Mouse (Mus musculus) heart, embryonic 13.5 days (tissue): Measurements from ENCODE around the gene Tm9sf4. TPM values are rescaled to one million over a fixed set of nuclear protein-coding genes. Genes with fewer than 3 reads are reported as not detected.

ENCODE experiments used
- ATAC-seq: fragments of 200-750 bp; cut with Nextera tagmentation; 2 replicates; pipeline ENCODE4 v1.8.0; 2017; ENCODE audit warnings: moderate TSS enrichment; ENCODE audit not compliant: insufficient number of reproducible peaks, low FRiP score, low TSS enrichment; ENCODE audit errors: extremely low read depth
- H3K27ac ChIP-seq: fragments of 300-500 bp; sonication (generic); replicated peaks from 2 replicates; pipeline ENCODE4 v1.5.1; 2015; ENCODE audit warnings: moderate library complexity, mild to moderate bottlenecking, inconsistent platforms
- H3K27me3 ChIP-seq: fragments of 300-500 bp; sonication (generic); replicated peaks from 2 replicates; pipeline ENCODE4 v1.6.1; 2015; ENCODE audit warnings: mild to moderate bottlenecking, inconsistent platforms
- H3K36me3 ChIP-seq: fragments of 300-500 bp; sonication (generic); 2 replicates; pipeline ENCODE4 v1.6.1; 2015; ENCODE audit warnings: mild to moderate bottlenecking, inconsistent platforms
- H3K4me1 ChIP-seq: fragments of 300-500 bp; sonication (generic); 2 replicates; pipeline ENCODE4 v1.6.1; 2015; ENCODE audit warnings: inconsistent platforms
- H3K4me2 ChIP-seq: fragments of 300-500 bp; sonication (generic); 2 replicates; pipeline ENCODE4 v1.6.1; 2015; ENCODE audit warnings: inconsistent platforms, mild to moderate bottlenecking, moderate library complexity
- H3K4me3 ChIP-seq: fragments of 300-500 bp; sonication (generic); 2 replicates; pipeline ENCODE4 v1.5.1; 2015; ENCODE audit warnings: moderate library complexity, mild to moderate bottlenecking, inconsistent platforms
- H3K9ac ChIP-seq: fragments of 300-500 bp; sonication (generic); 2 replicates; pipeline ENCODE4 v1.6.1; 2015; ENCODE audit warnings: inconsistent platforms, mild to moderate bottlenecking, moderate library complexity
- H3K9me3 ChIP-seq: fragments of 300-500 bp; sonication (generic); 2 replicates; pipeline ENCODE4 v1.6.1; 2016; ENCODE audit warnings: inconsistent platforms
- WGBS: fragments of 180-500 bp; shearing (Covaris S2); methylation state at CpG from one replicate; pipeline ENCODE4 v1.1.7; 2015; ENCODE audit warnings: mixed read lengths; 5-methylcytosine and 5-hydroxymethylcytosine counted together
- polyA plus RNA-seq: library from polyadenylated mRNA; unstranded; fragments of >200 nt; fragmentation: Nextera tagmentation; extraction: Ambion mirVana; gene quantifications from 2 replicates; pipeline ENCODE4 v1.2.1, GENCODE M21; 2015

Gene Tm9sf4
- polyA plus RNA-seq, 1 experiment from 2014 or later: 59.0 TPM

DNA sequence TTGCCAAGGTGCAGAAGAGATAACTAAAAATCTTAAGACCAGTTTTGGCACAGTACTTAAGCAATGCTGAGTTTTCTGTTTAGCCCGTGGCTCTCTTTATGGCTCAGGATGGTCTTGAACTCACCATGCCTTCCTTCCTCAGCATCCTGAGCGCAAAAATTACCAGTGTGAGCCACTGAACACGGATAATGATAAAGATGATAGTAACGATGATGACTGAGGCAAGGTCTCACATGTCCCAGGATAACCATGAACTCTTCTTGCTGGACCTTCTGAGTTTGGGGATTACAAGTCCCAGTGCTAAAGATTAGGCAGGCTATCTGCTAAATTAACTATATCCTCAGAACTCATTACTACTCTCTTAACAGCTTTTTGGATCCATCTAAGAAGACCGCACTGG, 970 bp upstream of the Tm9sf4 start:
- 83% methylated on average over 5 of the region's 5 CpGs for WGBS
- H3K27ac ChIP-seq: no peak overlapping the region
- H3K9ac ChIP-seq: no peak overlapping the region
- H3K27me3 ChIP-seq: no peaks in the 10 kb centered on the region
- H3K4me1 ChIP-seq: peaks cover 14% of the 10 kb centered on the region
- no peak overlapping the region for H3K4me3 ChIP-seq
- no peak for ATAC-seq
- H3K36me3 ChIP-seq: peaks cover 13% of the 10 kb centered on the region
- H3K9me3 ChIP-seq: no peaks in the 10 kb centered on the region
- no peak overlapping the region for H3K4me2 ChIP-seq

DNA sequence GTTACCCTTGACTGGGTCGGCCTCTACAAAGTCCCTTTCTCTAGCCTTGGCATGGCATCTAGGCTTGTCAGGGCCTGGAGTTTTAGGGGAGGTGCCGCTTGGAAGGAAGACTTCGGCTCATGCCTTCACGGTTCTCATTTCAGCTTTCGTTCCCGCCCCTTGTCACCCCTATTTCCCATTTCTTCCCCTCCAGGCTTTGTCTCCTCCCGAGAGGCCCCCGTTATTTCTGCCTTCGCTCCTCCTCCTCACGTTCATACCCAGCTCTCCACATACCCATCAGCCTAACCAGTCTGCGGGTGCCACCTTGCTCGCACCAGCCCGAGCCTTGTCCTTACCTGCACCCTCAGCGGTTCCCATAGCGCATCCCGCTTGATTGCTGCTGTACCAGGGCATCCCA, 579 bp downstream of the Tm9sf4 start:
- under 1% methylated on average over 16 of the region's 16 CpGs for WGBS
- H3K36me3 ChIP-seq: peaks cover 19% of the 10 kb centered on the region
- peaks cover 18% of the 10 kb centered on the region for H3K4me1 ChIP-seq
- no peaks in the 10 kb centered on the region for H3K9me3 ChIP-seq
- peak overlapping the region; percentile 95 for H3K27ac ChIP-seq
- H3K27me3 ChIP-seq: no peaks in the 10 kb centered on the region
- H3K9ac ChIP-seq: peak overlapping the region; percentile 96
- H3K4me3 ChIP-seq: peak overlapping the region; percentile 88
- H3K4me2 ChIP-seq: peak overlapping the region; percentile 96
- ATAC-seq: no peak

DNA sequence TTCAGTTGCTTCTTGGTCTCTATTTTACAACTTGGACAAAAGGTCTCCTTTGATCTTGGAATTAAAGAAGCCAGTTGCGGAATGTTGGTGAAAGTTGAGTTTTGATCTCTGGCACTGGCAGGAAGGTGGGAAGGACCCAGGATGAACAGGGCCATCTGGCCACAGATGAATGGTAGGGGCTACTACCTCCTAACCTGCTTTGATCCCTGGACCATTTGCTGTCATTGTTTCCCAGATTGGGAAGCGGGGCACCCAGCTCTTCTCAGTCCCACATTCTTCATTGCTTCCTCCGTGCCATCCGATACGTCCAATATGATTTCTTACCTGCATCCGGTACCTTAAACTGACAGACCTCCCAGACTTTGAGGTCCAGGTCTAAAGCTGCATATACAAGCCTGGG, 6.0 kb downstream of the Tm9sf4 start:
- Histone ChIP-seq H3K27ac (no peak overlapping the region), H3K36me3 (peaks cover 33% of the 10 kb centered on the region), H3K9me3 (no peaks in the 10 kb centered on the region), H3K4me3 (no peak overlapping the region), H3K9ac (no peak overlapping the region), H3K4me1 (peaks cover 48% of the 10 kb centered on the region), H3K27me3 (no peaks in the 10 kb centered on the region), H3K4me2 (no peak overlapping the region)
- WGBS: 79% methylated on average over 6 of the region's 6 CpGs
- ATAC-seq: no peak

DNA sequence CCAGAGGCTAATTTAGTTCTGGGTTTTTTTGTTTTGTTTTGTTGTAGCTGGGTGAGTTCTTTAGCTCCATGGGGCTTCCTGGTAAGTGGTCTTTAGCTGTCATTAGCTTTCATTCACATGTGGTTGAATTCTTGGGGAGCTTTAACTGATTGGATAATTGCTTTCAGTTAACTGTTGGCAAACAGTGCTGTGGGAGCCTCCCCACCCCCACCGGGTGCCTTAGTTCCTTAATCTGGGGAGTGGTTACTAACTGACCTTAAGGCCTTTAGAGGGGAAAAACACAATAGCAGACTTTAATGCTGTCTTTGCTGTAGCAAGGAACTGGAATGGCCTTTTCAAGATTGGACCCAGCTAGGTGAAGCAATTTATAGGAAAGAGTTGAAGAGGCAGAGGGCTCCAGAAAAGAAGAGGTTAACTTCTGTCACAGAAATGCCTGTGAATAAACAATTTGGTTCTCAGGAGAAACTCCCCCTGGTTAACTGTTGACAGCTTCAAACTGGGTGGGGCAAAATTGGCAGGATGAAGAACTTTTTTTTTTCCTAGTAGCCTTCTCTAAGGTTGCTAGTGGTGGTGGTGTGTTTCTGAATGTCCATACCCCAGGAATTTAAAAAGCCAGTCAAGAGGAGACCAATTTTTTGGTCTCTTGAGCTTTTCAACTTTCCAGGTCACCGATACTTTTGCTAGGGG, 7.2 kb downstream of the Tm9sf4 start:
- 24% methylated on average over 2 of the region's 2 CpGs for WGBS
- peaks cover 37% of the 10 kb centered on the region for H3K4me1 ChIP-seq

DNA sequence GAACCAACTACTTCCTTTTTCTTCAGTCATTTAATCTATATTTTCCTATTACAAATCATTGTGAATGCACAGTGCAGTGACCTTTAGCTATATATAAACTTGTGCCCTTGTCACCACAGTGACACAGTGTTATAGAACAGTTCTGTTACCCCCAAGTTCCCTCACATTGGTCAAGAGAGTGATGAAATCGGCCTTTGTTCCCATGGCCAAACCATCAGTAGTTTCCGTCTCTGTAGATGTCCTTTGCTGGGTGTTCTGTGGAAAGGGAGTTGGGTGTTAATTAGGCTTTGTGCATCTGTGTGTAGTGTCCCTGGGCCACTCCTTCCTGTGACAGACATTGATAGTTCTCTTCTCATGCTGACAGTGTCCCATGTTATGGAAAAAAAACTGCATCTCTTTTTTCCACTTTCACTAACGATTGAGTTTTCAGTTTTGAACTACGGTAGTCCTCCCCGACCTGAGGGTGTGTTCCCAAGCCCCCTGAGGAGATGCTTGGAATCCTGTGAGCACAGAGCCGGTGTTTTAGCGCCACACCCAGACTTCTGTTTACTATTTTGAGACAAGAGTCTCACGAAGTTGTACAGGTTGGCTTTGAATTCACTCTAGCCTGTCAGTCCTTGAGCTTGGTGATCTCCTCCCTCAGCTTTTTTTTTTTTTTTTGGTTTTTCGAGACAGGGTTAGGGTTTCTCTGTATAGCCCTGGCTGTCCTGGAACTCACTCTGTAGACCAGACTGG, 9.6 kb downstream of the Tm9sf4 start:
- H3K4me3 ChIP-seq: no peak overlapping the region
- no peak overlapping the region for H3K9ac ChIP-seq
- H3K4me1 ChIP-seq: peaks cover 42% of the 10 kb centered on the region
- ATAC-seq: no peak
- no peak overlapping the region for H3K4me2 ChIP-seq
- H3K27me3 ChIP-seq: no peaks in the 10 kb centered on the region
- 64% methylated on average over 9 of the region's 9 CpGs for WGBS
- peaks cover 24% of the 10 kb centered on the region for H3K36me3 ChIP-seq
- no peaks in the 10 kb centered on the region for H3K9me3 ChIP-seq
- H3K27ac ChIP-seq: no peak overlapping the region

More for the DNA sequence above, 7.2 kb downstream of the Tm9sf4 start:
- no peak overlapping the region for H3K4me3 ChIP-seq
- peak overlapping the region; percentile 12; the same call in 1 of the 2 replicates for H3K27ac ChIP-seq
- peaks cover 31% of the 10 kb centered on the region for H3K36me3 ChIP-seq
- H3K9ac ChIP-seq: no peak overlapping the region
- ATAC-seq: no peak
- H3K9me3 ChIP-seq: no peaks in the 10 kb centered on the region
- no peaks in the 10 kb centered on the region for H3K27me3 ChIP-seq
- no peak overlapping the region for H3K4me2 ChIP-seq

DNA sequence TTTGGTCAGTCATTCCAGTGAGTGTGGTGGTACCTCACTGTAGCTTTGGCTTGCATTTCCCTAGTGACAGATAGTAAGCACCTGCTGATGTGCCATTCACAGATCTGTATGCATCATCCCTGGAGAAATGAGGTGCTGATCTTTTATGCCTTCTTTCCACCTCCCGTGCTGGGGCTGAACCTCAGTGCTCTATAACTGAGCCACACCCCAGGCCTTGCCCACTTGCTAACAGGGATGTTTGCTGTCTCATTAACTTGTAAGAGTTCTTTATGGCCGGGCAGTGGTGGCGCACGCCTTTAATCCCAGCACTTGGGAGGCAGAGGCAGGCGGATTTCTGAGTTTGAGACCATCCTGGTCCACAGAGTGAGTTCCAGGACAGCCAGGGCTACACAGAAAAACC, 10.9 kb downstream of the Tm9sf4 start:
- peaks cover 18% of the 10 kb centered on the region for H3K36me3 ChIP-seq
- H3K4me2 ChIP-seq: no peak overlapping the region
- H3K4me3 ChIP-seq: no peak overlapping the region
- peaks cover 42% of the 10 kb centered on the region for H3K4me1 ChIP-seq
- H3K27me3 ChIP-seq: no peaks in the 10 kb centered on the region
- 84% methylated on average over 5 of the region's 5 CpGs for WGBS
- H3K27ac ChIP-seq: no peak overlapping the region
- no peak overlapping the region for H3K9ac ChIP-seq
- no peak for ATAC-seq
- H3K9me3 ChIP-seq: no peaks in the 10 kb centered on the region

DNA sequence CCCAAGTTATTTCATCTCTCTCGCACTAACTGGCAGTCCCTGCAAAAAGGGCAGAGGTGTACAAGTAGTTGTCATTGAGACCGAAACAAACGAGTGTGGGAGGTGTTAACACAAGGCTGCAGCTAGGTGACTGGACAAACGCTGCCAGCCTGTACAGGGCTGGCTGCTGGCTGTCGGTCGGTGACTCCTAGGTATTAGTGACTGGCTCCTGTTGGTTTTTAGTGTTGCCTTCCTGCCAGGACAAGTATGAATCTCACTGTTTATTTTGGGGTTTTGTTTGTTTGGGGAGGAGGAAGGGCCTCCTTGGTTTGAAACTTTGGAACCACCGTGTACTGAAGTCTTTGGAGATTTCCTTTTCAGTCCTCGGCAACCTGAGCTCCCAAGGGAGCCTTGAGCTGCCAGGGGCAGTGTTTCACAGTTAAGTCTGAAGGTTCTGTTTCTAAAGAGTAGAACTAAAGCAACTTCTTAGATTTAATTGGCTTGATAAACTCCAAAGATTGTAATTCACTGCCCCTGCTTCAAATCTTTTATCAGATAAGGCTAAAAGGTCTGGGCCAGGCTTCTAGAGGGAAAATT, 15.0 kb downstream of the Tm9sf4 start:
- no peak overlapping the region for H3K4me2 ChIP-seq
- ATAC-seq: no peak
- H3K9me3 ChIP-seq: no peaks in the 10 kb centered on the region
- H3K4me1 ChIP-seq: peaks cover 17% of the 10 kb centered on the region
- WGBS: 52% methylated on average over 8 of the region's 8 CpGs
- H3K27me3 ChIP-seq: no peaks in the 10 kb centered on the region
- H3K27ac ChIP-seq: no peak overlapping the region
- no peak overlapping the region for H3K4me3 ChIP-seq
- H3K36me3 ChIP-seq: peaks cover 30% of the 10 kb centered on the region
- no peak overlapping the region for H3K9ac ChIP-seq

DNA sequence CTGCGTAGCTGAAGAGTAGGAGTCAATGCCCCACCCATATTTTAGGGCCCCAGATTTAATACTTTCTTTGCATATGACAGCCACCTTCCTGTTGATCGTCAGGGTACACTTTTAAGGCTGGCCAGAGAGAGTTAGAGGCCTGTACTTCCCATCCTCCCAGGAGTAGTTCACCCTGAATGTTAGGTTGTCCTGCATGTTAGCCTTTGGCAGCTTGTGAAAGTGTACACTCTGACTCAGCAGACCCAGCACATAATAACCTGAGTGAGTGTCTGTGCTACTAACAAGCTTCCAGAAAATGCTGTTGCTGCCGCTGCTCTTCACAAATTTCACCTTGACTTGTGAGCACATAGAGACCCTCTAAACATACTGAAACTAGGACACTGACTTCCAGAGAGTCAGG, 16.1 kb downstream of the Tm9sf4 start:
- Histone ChIP-seq H3K27ac (no peak overlapping the region), H3K4me1 (peaks cover 17% of the 10 kb centered on the region), H3K9ac (no peak overlapping the region), H3K27me3 (no peaks in the 10 kb centered on the region), H3K4me2 (no peak overlapping the region), H3K36me3 (peaks cover 38% of the 10 kb centered on the region), H3K9me3 (no peaks in the 10 kb centered on the region), H3K4me3 (no peak overlapping the region)
- ATAC-seq: no peak
- WGBS: 93% methylated on average over 3 of the region's 3 CpGs

DNA sequence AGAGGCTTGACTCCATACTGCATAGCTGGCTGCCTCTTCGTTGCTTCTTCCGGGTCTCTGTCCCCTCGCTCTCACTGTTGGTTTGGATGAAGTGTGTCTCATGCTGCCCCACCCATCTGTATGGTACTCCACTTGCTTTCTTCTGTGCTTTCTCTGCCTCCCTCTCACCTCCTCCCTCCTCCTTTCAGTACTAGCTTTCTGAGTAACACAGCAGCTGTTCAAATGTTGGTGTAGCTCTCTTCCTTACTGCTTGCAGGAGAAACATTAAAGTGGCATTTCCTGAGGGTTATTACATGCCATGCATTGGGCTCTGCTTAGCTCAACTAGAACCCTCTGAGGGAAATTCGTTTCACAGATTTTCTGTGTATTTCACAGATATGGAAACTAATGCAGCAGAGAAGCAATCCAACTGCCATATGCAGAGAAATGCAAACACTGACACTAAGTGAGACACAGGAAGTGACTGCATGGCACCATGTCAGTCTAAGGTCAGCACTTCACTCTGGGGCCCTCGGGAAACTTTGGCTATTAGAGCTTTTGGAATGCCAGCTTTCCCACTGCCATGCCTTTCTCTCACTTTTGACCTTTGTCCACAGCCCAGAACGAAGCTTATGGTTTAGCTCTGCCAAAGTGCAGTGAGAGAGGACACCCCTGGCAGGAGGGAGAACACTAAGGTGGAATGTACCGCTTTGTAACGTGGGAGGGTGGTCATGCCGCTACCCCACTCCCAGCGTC, 18.2 kb downstream of the Tm9sf4 start:
- 76% methylated on average over 10 of the region's 10 CpGs for WGBS
- Histone ChIP-seq H3K9me3 (no peaks in the 10 kb centered on the region), H3K9ac (no peak overlapping the region), H3K4me3 (no peak overlapping the region), H3K27me3 (no peaks in the 10 kb centered on the region), H3K36me3 (peaks cover 60% of the 10 kb centered on the region), H3K4me1 (peaks cover 15% of the 10 kb centered on the region), H3K27ac (no peak overlapping the region), H3K4me2 (no peak overlapping the region)
- no peak for ATAC-seq

DNA sequence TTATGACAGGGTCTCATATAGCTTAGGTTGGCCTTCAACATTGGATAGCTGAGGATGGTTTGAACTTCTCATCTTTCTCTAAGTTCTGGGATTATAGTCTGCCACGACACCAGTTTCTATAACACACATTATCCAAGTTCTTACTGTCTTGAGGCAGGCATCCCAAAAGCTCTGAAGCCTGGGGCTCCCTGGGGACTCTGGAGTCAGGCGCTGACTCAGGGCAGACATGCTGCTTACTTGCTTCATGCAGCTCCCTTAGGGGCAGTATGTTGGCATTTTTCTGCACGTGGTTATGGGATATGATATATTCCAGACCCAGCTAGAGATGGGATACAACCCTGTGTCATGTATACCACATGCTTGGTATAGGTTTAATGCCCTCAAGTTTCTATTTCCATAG, 18.9 kb downstream of the Tm9sf4 start:
- H3K27ac ChIP-seq: no peak overlapping the region

DNA sequence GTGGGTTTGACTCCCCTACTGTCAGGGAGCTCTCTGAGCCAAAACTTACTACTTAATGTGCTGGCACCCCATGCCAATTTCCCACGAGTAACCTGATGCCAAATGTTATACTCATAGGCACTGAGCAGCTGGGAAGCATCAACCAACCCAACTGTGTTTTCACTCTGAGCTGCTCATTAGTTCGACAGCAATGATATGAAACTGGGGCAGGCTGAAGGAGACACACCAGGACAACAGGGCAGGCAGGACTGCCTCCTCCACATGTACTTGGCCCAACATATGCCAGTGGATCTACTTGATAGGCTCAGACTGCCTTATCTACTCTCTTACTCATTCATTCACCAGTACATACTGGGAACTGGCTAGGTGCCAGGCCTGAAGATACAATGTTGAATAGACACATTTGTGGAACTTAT, 25.1 kb downstream of the Tm9sf4 start:
- 0 out of 2 replicates have a peak, but pooled peaks have one; percentile 44 for ATAC-seq
- Histone ChIP-seq H3K36me3 (peaks cover 99% of the 10 kb centered on the region), H3K27ac (peak overlapping the region; percentile 48)

More for the DNA sequence above, 18.9 kb downstream of the Tm9sf4 start:
- no peaks in the 10 kb centered on the region for H3K9me3 ChIP-seq
- no peak overlapping the region for H3K9ac ChIP-seq
- H3K4me2 ChIP-seq: no peak overlapping the region
- no peak for ATAC-seq
- H3K4me1 ChIP-seq: peaks cover 17% of the 10 kb centered on the region
- H3K36me3 ChIP-seq: peaks cover 60% of the 10 kb centered on the region
- H3K4me3 ChIP-seq: no peak overlapping the region
- WGBS: 82% methylated on average over 3 of the region's 3 CpGs
- H3K27me3 ChIP-seq: no peaks in the 10 kb centered on the region

More for the DNA sequence above, 25.1 kb downstream of the Tm9sf4 start:
- no peak overlapping the region for H3K4me2 ChIP-seq
- no peaks in the 10 kb centered on the region for H3K27me3 ChIP-seq
- peaks cover 34% of the 10 kb centered on the region for H3K4me1 ChIP-seq
- no peaks in the 10 kb centered on the region for H3K9me3 ChIP-seq
- H3K9ac ChIP-seq: no peak overlapping the region
- 39% methylated on average over 2 of the region's 2 CpGs for WGBS
- no peak overlapping the region for H3K4me3 ChIP-seq
